Mouse (Mus musculus) hindbrain, embryonic 16.5 days (tissue): ENCODE measurements at regions not wholly inside any gene's neighbourhood (a gene's known extent, or its start where the extent isn't known, plus 50 kb on each side); places are given as distances from the start of the nearest gene placed in this dataset.

Experiments used
- ATAC-seq: fragments of 200-750 bp; cut with Nextera tagmentation; 2 replicates; pipeline ENCODE4 v1.8.0; 2017; ENCODE audit warnings: moderate TSS enrichment, moderate library complexity
- H3K27ac ChIP-seq: fragments of 300-500 bp; sonication (generic); 2 replicates; pipeline ENCODE4 v1.5.1; 2014; ENCODE audit warnings: low read depth, mild to moderate bottlenecking, control low read depth, low read length, moderate library complexity
- H3K27me3 ChIP-seq: fragments of 300-500 bp; sonication (generic); replicated peaks from 2 replicates; pipeline ENCODE4 v1.6.1; 2014; ENCODE audit warnings: low read length; ENCODE audit not compliant: control insufficient read depth, insufficient read depth
- H3K36me3 ChIP-seq: fragments of 300-500 bp; sonication (generic); 2 replicates; pipeline ENCODE4 v1.6.1; 2014; ENCODE audit warnings: mild to moderate bottlenecking, low read length, moderate library complexity, mixed read lengths; ENCODE audit not compliant: control insufficient read depth, insufficient read depth
- H3K4me1 ChIP-seq: fragments of 300-500 bp; sonication (generic); 2 replicates; pipeline ENCODE4 v1.6.1; 2014; ENCODE audit warnings: low read depth, low read length; ENCODE audit not compliant: control insufficient read depth, insufficient read depth
- H3K4me2 ChIP-seq: fragments of 300-500 bp; sonication (generic); 2 replicates; pipeline ENCODE4 v1.6.1; 2014; ENCODE audit warnings: mild to moderate bottlenecking, low read length, control low read depth, moderate library complexity
- H3K4me3 ChIP-seq: fragments of 300-500 bp; sonication (generic); 2 replicates; pipeline ENCODE4 v1.5.1; 2014; ENCODE audit warnings: mild to moderate bottlenecking, low read length, control low read depth, moderate library complexity
- H3K9ac ChIP-seq: fragments of 300-500 bp; sonication (generic); 2 replicates; pipeline ENCODE4 v1.6.1; 2014; ENCODE audit warnings: low read depth, mild to moderate bottlenecking, control low read depth, low read length, moderate library complexity
- H3K9me3 ChIP-seq: fragments of 300-500 bp; sonication (generic); 2 replicates; pipeline ENCODE4 v1.6.1; 2014; ENCODE audit warnings: mild to moderate bottlenecking, low read length, moderate library complexity; ENCODE audit not compliant: control insufficient read depth
- WGBS: fragments of 180-500 bp; shearing (Covaris S2); extraction: QIAGEN DNeasy Blood & Tissue Kit; methylation state at CpG from one replicate; pipeline ENCODE4 v1.1.7; 2014; 5-methylcytosine and 5-hydroxymethylcytosine counted together

DNA sequence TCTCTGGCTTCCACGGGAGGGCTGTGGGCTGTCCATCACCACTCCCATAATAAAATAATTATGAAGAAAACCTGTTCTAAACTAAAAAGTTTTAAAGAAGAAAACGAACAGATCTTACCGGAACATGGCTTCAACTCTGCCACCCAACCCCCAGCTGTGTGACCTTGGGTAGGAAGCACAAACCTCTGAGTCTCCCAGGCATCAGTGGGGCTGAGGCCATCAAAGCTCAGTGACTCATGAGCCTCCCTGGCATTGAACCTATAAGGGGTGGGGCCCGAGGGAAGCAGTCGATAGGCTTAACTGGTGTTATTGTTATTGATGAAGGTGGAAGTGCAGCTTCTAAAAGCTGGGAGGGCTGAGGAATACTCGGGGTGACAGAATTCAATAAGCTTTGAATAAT is 83.1 kb upstream of the Zc3h12a start:
- WGBS = 82% methylated on average over 6 of the region's 6 CpGs

GRCm38 (mm10) chr4:125208136-125208915 is 80.7 kb upstream of the Zc3h12a start:
- 64% methylated on average over 17 of the region's 17 CpGs for WGBS
- ATAC-seq = no peak
- H3K9ac ChIP-seq = no peak overlapping the region

More for the DNA sequence above, 83.1 kb upstream of the Zc3h12a start:
- Histone ChIP-seq H3K4me3 (no peak overlapping the region), H3K27me3 (no peaks in the 10 kb centered on the region), H3K27ac (no peak overlapping the region), H3K36me3 (no peaks in the 10 kb centered on the region), H3K4me2 (no peak overlapping the region), H3K9me3 (peaks cover 2% of the 10 kb centered on the region), H3K4me1 (no peaks in the 10 kb centered on the region), H3K9ac (no peak overlapping the region)
- ATAC-seq = no peak

GRCm38 (mm10) chr4:125203521-125203920 is 75.9 kb upstream of the Zc3h12a start:
- no peak for ATAC-seq
- Histone ChIP-seq H3K4me2 (no peak overlapping the region), H3K4me3 (no peak overlapping the region), H3K27me3 (no peaks in the 10 kb centered on the region), H3K4me1 (no peaks in the 10 kb centered on the region), H3K27ac (no peak overlapping the region), H3K9me3 (no peaks in the 10 kb centered on the region), H3K9ac (no peak overlapping the region), H3K36me3 (no peaks in the 10 kb centered on the region)
- 84% methylated on average over 8 of the region's 8 CpGs for WGBS

More at GRCm38 (mm10) chr4:125208136-125208915, 80.7 kb upstream of the Zc3h12a start:
- no peak overlapping the region for H3K4me2 ChIP-seq
- no peak overlapping the region for H3K4me3 ChIP-seq
- no peak overlapping the region for H3K27ac ChIP-seq
- H3K4me1 ChIP-seq = no peaks in the 10 kb centered on the region
- no peaks in the 10 kb centered on the region for H3K9me3 ChIP-seq
- no peaks in the 10 kb centered on the region for H3K36me3 ChIP-seq
- H3K27me3 ChIP-seq = no peaks in the 10 kb centered on the region

GRCm38 (mm10) chr4:125201638-125202325 is 74.1 kb upstream of the Zc3h12a start:
- no peak overlapping the region for H3K4me3 ChIP-seq
- H3K27ac ChIP-seq = no peak overlapping the region
- H3K4me2 ChIP-seq = no peak overlapping the region
- no peaks in the 10 kb centered on the region for H3K9me3 ChIP-seq
- H3K36me3 ChIP-seq = no peaks in the 10 kb centered on the region
- no peak for ATAC-seq
- no peaks in the 10 kb centered on the region for H3K27me3 ChIP-seq
- WGBS = 57% methylated on average over 12 of the region's 12 CpGs
- H3K4me1 ChIP-seq = no peaks in the 10 kb centered on the region; the same call in 1 of the 2 replicates
- H3K9ac ChIP-seq = no peak overlapping the region

- no peaks in the 10 kb centered on the region for H3K27me3 ChIP-seq
- 58% methylated on average over 5 of the region's 5 CpGs for WGBS
- H3K4me2 ChIP-seq = no peak overlapping the region
- no peaks in the 10 kb centered on the region for H3K36me3 ChIP-seq
- H3K9ac ChIP-seq = no peak overlapping the region
- ATAC-seq = peak; percentile 26; the same call in 1 of the 2 replicates
- no peak overlapping the region for H3K27ac ChIP-seq
- H3K4me3 ChIP-seq = no peak overlapping the region
- no peaks in the 10 kb centered on the region for H3K9me3 ChIP-seq
- H3K4me1 ChIP-seq = no peaks in the 10 kb centered on the region; the same call in none of the 2 replicates
Measured at GRCm38 (mm10) chr4:125200762-125201161, 73.1 kb upstream of the Zc3h12a start.

DNA sequence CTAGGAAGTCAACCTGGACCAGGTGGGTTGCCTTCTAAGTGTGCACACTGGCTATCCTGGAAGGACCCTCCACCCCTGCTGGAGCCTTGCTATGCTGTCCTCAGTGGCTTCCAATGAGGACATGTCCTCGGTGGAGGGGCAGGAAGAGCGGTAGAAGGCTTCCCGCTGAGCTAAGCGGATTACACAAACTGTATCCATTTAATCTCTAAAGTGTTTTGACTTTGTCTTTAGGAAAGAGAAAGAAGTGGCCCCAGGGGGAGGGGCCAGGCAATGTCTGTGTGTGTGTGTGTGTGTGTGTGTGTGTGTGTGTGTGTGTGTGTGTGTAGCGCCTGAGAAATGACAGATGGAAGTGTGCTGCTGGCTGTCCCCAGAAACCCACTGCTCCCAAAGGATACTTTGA is 71.6 kb upstream of the Zc3h12a start:
- H3K27me3 ChIP-seq = no peaks in the 10 kb centered on the region
- no peak overlapping the region for H3K27ac ChIP-seq
- H3K9ac ChIP-seq = no peak overlapping the region
- H3K4me1 ChIP-seq = peaks cover 11% of the 10 kb centered on the region
- no peak overlapping the region for H3K4me3 ChIP-seq
- ATAC-seq = no peak
- H3K9me3 ChIP-seq = no peaks in the 10 kb centered on the region
- no peaks in the 10 kb centered on the region for H3K36me3 ChIP-seq
- H3K4me2 ChIP-seq = no peak overlapping the region
- 50% methylated on average over 5 of the region's 5 CpGs for WGBS

DNA sequence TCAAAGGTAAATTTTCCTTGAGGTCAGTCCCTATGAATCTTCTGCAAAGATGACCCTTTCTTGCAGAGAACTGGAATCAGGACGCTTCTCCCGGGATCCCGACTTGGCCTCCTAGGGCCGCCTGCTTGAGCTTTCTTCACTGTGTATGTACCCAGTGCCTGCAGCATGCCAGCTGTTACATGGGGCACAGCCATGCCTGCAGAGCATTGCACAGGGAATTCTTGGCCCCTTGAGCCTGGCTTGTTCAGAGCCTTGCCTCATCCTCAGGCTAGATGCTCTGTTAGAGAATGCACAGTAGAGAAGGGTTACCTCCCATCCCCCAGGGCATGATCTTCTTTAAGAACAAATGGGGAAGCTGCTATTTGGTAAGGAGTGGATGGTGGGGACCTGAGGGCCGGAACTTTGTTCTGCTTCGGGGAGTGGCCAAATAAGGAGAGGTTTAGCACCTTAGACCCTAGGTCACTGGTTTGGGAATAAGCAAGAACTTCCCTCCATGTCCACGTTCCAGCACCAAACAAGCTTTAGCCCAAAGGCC is 68.3 kb upstream of the Zc3h12a start:
- H3K27me3 ChIP-seq = no peaks in the 10 kb centered on the region
- H3K9me3 ChIP-seq = no peaks in the 10 kb centered on the region
- no peak overlapping the region for H3K9ac ChIP-seq
- no peak for ATAC-seq
- H3K4me1 ChIP-seq = peaks cover 19% of the 10 kb centered on the region
- no peak overlapping the region for H3K4me3 ChIP-seq
- H3K4me2 ChIP-seq = no peak overlapping the region
- 67% methylated on average over 7 of the region's 7 CpGs for WGBS
- H3K27ac ChIP-seq = no peak overlapping the region
- no peaks in the 10 kb centered on the region for H3K36me3 ChIP-seq

DNA sequence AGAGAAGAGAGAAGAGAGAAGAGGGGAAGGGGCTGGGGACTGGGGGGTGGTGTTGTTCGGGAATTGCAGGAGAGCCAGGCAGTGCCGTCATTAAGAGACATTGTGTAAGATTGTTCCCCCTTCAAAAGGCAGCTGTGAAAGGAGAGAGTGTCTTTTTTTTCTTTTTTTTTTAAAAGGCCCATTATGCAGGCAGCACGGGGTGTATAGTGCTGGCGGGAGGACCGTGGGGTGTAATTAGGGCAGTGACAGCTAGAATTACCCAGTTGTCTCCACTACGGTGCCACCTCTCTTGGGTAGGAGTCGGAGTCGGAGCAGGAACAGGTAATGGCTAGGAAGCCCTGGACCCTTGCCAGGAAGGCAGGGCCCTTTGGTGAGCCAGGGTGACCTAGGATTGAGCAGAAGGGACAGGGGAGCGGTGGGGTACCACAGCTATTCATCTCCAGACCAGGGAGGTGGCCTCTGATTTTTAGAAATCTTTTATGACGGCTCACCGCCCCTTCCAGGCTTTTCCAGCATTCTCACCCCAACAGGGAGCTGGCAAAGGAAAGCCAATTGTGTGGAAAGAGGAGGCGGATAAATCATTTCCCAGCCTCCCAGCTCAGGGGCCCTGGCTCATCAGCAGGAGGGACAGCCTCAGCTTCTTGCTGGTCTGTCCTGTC is 67.2 kb upstream of the Zc3h12a start:
- no peaks in the 10 kb centered on the region for H3K27me3 ChIP-seq
- H3K9me3 ChIP-seq = no peaks in the 10 kb centered on the region
- H3K4me3 ChIP-seq = no peak overlapping the region
- H3K27ac ChIP-seq = peak overlapping the region; percentile 4; the same call in 1 of the 2 replicates
- peak overlapping the region; percentile 15; the same call in 1 of the 2 replicates for H3K4me2 ChIP-seq
- H3K36me3 ChIP-seq = no peaks in the 10 kb centered on the region
- WGBS = 5% methylated on average over 12 of the region's 12 CpGs
- peak; percentile 25; the same call in 1 of the 2 replicates for ATAC-seq
- H3K9ac ChIP-seq = 0 out of 2 replicates have a peak overlapping the region, but pooled peaks have one; percentile 35
- peaks cover 21% of the 10 kb centered on the region for H3K4me1 ChIP-seq

GRCm38 (mm10) chr4:125194298-125194697 is 66.7 kb upstream of the Zc3h12a start:
- H3K27ac ChIP-seq = no peak overlapping the region; the same call in 1 of the 2 replicates
- ATAC-seq = no peak
- no peaks in the 10 kb centered on the region for H3K27me3 ChIP-seq
- H3K4me3 ChIP-seq = no peak overlapping the region
- H3K9me3 ChIP-seq = no peaks in the 10 kb centered on the region
- WGBS = 53% methylated on average over 12 of the region's 12 CpGs
- no peak overlapping the region for H3K9ac ChIP-seq
- no peaks in the 10 kb centered on the region for H3K36me3 ChIP-seq
- no peak overlapping the region for H3K4me2 ChIP-seq
- peaks cover 21% of the 10 kb centered on the region for H3K4me1 ChIP-seq
